Mouse (Mus musculus) kidney, postnatal 10 days (tissue): ENCODE data around the gene 0610010K14Rik.

Experiments used
- DNase-seq: peaks from one replicate; pipeline ENCODE4 v3.0.0; 2021; ENCODE audit warnings: mixed read lengths

Gene 0610010K14Rik

DNA sequence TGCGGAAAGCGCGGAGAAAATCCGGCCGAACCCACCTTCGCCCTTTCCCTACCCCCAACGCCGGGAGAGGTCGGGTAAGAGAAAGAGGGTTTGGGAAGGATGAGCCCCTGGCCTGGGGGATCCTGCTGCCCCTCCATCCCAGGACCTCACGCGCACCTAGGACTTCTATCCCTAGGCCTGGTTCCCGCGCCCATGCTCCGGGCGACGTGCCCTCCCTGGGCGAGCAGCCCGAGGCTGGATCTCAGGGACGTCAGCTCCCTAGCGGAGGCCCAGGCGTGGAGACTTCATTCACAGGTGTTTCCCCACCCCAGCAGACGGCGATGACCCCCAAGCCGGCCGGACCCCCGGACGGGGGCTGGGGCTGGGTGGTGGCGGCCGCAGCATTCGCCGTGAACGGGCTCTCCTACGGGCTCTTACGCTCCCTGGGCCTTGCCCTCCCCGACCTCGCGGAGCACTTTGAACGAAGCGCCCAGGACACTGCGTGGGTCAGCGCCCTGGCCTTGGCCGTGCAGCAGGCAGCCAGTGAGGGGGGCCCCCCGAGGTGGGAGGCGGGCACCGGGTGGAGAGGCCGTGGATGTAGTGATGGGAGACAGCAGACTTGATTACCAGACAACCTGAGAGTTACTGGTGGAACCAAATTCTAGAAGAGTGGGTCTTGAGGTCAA is 23.4 kb downstream of the 0610010K14Rik start:
- DNase-seq, result peak; percentile 74

DNA sequence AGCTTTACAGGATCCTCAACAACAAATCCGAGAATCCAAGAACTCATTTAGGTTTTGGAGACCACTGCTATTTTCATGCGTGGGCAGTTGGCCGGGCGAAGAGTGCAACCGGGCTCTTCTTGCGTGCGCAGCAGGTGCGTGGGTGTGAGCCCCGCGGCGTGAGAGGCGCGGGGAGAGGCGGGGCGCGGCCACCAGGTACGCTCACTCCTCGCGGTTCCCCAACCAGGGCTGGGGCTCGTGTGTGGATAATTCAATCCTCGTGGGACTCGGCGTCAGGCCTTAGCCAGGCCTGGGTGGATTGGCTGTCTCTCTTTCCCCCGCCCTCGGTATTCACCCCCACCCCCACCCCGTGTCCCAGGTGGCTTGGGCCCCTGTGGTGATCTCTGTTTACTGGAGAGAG is 24.0 kb downstream of the 0610010K14Rik start:
- DNase-seq, result no peak

DNA sequence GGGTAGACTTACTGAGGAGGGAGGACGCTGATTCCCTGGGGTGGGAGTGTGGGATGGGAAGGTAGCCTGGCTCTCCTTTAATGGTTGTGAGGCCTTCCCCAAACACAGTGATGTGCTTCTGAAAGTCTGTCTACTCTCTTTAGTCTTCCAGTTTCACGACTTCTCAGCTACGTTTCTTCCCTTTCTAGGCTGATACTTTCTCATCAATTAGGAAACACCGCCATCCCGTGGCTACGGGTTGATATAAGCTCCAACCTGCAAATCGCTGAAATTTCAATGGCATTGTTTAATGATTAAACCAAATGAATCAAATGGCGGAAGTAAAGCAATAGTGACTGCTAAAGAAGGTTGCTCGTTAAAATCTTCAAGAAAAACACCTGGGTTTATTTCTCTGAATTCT is 24.8 kb downstream of the 0610010K14Rik start:
- peak; percentile 86 for DNase-seq

DNA sequence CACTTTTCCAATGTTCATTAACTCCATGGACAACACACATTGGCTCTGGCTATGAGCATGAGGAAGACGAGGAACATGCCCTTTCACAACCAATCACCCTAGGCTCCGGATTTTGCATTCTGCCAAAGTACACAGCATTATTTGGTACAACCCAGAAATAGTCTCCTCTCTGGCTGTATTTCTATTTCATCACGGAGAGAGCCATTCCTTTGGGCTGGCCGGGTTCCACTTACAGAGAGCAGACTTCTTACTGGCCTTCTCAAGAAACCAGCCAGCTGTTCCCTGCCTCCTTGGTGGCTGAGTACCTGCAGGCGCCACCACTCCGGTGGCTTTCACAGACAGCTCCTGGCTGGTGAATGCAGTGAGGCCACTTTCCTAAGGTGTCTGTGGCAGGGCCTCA is 25.3 kb downstream of the 0610010K14Rik start, which contains the start of gene Slc16a11:
TSS of gene Slc16a11 (plus strand) at position 330 of the 400 bp plus-strand sequence.
- no peak for DNase-seq

DNA sequence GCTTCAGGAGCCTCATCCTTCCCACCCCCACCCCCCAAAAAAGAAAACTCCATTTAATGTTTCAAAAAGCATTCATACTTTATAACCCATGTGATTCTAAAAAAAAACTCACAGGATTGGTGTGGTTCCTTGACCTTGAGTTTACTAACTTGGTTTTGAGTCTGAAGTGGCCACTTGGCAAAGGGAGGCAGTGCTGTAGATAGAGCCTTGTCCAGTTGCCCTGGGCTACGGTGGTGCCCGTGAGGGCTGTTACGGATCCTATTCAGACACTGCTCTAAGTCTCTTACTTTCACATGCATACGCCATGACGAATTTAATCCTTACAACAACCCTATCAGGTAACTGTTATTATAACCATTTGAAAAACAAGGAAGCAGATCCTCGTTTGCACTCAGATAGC is 25.7 kb downstream of the 0610010K14Rik start:
- no peak for DNase-seq

DNA sequence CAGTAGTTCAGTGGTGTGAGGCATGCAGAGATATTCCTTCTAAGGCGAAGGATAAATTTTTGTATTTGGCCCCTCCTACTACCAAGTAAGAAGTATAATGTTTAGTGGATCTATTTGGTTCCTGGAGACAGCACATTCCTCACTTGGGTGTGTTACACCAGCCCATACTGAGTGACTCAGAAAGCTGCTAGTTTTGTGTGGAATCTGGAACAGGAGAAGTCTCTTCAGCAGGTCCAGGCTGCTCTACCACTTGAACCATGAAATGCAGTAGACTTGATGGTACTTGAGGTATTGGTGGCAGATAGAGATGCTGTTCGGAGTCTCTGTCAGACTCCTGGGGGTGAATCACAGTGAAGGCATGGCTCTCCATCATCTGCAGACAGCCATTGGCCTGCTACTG is 27.0 kb downstream of the 0610010K14Rik start:
- DNase-seq, result no peak

DNA sequence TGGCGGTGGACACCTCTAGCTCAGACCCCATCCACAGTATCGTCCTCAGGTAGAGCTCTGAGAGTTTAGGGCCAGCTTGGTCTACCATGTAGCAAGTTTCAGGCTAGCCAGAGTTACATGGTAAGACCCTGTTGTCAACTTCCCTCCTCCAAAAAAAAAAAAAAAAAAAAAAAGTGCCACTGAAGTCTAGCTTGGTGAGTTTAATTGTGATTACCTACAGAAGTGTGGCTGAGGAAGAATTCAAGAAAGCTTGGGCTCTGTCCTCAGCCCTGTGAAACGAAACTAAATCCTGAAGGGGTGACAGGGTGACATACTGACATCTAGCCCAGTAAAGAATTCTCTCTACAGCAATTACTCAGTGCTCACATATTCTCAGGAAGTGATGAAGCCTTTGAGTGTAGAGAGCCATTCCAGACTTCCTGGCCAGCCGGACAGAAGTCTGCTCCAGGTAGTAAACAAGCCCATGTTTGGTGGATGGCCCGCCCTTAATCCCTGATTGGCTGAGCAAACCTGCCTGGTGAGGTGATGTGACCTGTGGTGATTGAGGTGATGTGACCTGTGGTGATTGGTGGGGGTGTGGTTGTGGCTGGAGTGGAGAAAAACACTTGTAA is 28.8 kb downstream of the 0610010K14Rik start:
- no peak for DNase-seq

DNA sequence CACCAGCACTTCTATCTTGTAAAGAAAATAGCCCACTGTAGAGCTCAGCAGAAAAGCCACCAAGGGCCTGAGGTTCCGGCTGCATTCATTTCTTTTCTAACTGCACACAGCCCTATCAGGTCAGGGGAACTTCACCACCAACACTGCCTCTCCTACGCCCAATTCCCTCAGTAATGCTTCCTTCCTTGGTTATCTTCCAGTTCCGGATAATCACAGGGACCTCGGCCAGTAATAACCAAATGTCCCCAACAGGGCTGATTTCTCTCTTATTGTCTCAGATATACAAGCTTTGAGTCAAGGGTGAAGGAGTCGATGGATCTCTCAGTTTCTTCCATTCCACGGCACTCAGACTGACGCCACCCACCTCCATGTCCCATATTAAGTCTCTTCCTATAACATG is 30.4 kb downstream of the 0610010K14Rik start:
- no peak for DNase-seq

DNA sequence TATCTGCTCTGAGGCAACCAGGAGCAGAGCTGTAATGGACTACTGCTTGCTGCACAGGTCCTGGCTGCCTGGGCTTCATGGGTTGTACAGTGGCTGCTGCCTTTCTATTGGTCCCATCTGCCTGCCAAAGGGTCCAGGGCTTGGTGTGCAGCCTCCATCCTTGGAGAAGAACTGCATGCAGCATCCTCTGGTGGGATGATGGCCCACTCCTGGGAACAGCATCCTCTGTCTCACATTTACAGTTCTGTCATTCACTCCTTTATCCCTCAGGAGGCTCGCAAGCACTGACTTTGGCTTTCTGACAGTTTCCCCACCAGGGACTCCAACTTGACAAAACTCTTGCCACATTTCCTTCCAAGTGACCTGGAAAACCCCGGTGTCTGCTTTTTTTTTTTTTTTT is 30.9 kb downstream of the 0610010K14Rik start:
- no peak for DNase-seq

DNA sequence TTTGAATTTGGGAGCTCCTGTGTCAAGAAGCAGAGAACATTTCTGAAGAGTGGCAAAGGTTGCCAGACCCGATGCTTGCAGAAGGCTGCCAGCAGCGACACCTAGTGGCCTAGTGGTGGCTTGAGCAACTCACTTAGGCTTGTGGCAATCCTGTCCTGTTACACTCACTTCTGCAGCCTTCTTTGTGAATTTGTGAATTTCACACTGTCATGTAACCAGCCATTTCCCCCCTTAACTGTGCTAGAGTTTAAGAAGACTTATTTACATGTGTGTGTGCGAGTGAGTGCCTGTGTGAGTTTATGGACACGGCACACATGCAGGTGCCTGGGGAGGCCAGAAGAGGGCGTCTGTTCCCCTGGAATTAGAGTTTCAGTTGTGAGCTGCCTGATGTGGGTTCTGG is 36.0 kb downstream of the 0610010K14Rik start:
- peak; percentile 95 for DNase-seq

DNA sequence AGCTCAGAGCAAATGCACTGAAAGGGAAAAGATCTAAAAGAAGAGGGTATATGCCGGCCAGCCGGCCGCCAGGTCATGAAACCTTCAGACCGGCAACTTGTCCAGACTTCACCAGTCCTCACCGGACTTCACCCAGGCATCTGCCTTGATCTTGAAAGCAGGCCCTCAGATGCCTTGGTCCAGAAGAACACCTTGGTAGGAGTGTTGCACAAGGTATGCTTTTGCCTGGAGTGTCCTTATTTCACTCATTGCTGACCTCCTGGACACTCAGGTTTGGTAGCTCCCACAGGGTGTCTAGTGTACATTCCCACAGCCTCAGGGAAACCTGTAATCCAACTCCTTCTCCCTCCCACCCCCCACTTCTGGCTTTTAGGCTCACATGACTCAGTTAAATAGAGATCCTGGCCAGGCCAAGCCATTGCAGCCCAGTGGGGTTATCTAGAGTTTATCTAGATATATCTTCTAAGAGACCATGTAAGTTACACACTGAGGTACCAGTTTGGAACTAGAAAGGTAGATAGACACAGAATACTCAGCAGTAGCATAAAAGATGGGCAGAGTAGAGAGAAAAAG is 37.6 kb downstream of the 0610010K14Rik start:
- no peak for DNase-seq

DNA sequence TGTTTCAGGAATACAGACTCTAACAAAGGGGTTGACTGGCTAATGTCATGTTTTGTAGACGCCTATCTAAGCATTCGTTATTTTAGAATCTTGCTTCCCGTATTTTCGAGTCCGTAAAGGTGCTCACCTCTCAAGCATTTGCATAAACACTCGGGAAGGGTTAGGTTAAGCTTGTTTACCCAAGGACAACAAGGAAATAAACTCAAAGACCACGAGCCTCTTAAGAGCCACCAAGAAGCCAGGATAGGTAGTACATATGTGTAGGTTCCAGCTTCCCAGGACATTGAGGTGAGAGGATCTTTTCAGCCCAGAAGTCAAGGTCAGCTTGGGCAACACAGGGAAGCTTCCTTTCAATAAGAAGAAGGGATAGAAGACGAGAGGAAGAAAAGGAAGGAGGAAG is 38.6 kb downstream of the 0610010K14Rik start:
- DNase-seq, result no peak

DNA sequence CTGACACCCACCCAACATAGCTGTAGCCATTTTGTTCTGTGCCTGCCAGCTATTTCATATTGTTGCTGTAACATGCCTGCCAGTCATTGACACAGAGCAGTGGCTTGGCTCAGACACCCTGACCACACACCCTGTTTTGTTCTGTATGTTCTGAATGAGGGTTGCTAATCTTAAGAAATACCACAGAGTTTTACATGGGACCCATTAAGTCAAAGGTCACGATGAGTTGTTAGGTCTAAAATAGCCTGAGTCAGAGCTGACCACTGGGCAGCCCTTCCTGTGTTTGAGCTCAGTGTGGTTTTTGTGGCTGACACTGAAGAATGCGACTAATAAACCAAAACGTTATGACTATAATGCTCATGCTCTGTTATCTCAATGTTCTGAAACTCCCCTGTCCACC is 39.4 kb downstream of the 0610010K14Rik start:
- no peak for DNase-seq

DNA sequence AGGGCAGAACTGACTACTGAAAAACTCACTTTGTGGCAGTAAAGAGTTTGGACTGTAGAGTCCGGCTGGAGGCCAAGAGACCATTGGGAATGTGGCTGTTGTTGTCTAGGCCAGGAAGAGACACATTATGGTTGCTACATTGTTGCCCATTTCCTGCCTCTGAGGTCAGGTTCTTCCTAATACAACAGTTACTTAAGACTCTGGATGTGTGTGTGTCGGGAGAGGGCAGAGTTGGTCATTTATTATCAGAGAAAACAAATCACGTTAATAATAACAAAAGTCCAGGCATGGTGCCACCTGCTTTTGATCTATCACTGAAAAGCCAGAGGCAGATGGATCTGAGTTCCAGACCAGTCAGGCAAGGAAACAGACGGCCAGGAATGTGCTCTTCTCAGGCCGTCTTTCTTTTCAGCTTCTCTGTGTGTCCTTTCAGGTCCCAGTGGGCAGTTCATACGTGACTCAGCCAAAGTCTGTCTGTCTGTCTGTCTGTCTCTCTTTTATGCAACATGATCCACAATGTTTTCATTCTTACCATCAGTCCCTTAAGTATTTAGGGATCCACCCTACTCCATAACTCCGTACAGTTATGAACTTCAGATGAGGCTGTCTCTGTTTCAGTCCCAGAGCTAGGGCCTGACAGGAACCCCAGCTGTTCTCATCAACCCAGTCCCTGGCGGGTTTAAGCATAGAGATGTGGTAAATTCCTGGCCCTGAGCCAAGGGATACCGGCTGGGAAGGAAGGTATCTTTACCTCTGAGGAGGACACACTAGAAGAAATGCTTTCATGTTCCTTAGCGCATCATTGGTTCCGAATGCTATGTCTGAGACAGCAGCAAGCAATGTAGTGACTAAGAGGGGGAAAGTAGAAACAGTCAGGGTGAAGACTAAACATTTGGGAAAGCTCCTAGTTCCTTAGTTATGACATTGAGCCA is 44.1 kb downstream of the 0610010K14Rik start:
- DNase-seq, result no peak

DNA sequence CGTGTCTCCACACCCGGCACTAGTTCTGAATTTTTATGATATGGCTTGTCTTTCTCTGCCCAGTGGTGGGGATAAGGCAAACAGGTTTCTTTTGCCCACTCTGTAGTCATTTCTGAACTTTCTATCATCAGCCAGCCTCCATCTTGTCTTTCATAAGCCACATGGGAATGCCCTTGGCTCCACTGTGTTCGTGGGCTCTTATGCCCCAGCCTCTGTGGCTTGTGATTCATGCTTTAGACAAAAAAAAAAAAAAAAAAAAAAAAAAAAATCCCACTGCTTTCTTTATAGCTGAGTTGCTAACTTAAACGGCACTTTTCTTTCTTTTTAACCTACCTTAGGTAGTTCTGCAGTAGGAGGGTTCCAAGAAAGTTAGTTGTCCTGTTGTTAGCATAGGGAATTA is 45.6 kb downstream of the 0610010K14Rik start:
- no peak for DNase-seq

DNA sequence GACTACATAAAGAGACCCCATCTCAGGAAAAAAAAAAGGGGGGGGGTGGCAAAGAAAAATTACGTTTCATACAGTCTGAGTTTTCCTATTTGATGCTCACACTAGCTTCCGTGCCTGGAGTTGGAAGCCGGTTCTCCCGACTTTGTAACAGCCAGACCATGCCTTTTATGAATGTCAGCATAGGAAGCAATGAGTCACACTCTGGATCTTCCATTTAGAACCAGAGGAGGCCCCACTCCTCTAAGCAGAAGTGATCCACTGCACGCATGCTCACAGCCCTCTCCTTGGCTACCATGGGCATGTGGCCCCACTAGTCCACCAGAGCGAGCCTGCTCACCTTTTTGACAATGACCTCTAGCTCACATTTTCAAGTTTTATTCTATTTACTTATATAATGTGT is 46.5 kb downstream of the 0610010K14Rik start:
- DNase-seq, result no peak

DNA sequence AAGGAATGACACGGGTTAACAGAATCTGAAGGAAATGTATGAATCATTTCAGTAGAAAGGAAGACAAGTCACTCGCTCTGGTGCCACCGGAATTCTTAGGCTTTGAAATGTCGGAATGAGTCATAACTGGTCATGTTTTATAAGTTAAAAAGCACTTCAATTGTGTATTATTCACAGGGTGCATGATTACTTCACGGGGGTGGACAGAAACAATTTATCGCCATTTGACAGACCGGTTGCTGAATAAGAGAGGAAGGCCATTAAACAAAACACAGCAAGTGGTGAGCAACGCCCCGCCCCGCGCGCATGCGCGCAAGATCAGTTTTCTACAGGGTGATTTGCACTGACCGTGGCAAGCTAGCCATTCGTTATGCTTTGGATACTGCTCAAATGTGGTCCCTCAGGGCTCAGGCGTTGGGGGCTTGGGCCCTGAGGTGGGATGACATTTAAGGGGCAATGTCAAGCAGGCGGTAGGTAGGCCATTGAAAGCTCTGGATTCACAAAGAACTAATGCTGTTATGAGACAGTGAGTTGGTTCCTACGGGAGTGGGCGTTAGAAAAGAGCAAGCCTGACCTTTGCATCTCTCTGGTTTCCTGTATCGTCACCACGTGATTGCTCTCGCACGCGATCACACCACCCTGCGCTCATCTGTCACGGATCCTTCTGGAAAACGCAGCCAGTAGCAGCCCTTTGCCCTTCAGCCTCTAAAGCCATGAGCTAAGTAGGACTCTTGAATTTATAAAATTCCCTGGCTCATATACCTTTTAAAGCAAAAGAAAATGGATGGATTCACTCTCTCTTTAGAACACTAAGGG is 48.2 kb downstream of the 0610010K14Rik start:
- DNase-seq, result peak; percentile 63
